Mouse (Mus musculus): ENCODE results near the gene Fkbpl. TPM values are rescaled to one million over a fixed set of nuclear protein-coding genes. Genes with fewer than 3 reads are reported as not detected.

Fkbpl gene
- polyA plus RNA-seq, 1 experiment from 2014 or later, result 15.3 TPM

- H3K27ac ChIP-seq (replicated peaks), result no peak overlapping the region
- no peaks in the 10 kb centered on the region for H3K27me3 ChIP-seq
- no peaks in the 10 kb centered on the region for H3K9me3 ChIP-seq
- no peak overlapping the region for H3K4me3 ChIP-seq
- H3K4me2 ChIP-seq (replicated peaks), result no peak overlapping the region
- H3K4me1 ChIP-seq, result peaks cover 27% of the 10 kb centered on the region
- peaks cover 45% of the 10 kb centered on the region for H3K36me3 ChIP-seq
- ATAC-seq (replicated peaks), result no peak
- WGBS, result 91% methylated on average over 8 of the region's 8 CpGs
- H3K9ac ChIP-seq (replicated peaks), result no peak overlapping the region
Observed at GRCm38 (mm10) chr17:34611050-34611449, 33.5 kb upstream of the Fkbpl start.

- Histone ChIP-seq H3K4me2 (replicated peaks) (no peak overlapping the region), H3K9ac (replicated peaks) (no peak overlapping the region), H3K36me3 (peaks cover 55% of the 10 kb centered on the region), H3K9me3 (no peaks in the 10 kb centered on the region), H3K27ac (replicated peaks) (no peak overlapping the region), H3K27me3 (no peaks in the 10 kb centered on the region), H3K4me3 (no peak overlapping the region), H3K4me1 (peaks cover 7% of the 10 kb centered on the region)
- no peak for ATAC-seq (replicated peaks)
- WGBS, result 90% methylated on average over 10 of the region's 11 CpGs
Observed at GRCm38 (mm10) chr17:34613054-34613645, 31.4 kb upstream of the Fkbpl start.

GRCm38 (mm10) chr17:34613830-34614229, 30.7 kb upstream of the Fkbpl start:
- Histone ChIP-seq H3K27ac (replicated peaks) (no peak overlapping the region), H3K9ac (replicated peaks) (no peak overlapping the region), H3K4me3 (no peak overlapping the region), H3K27me3 (no peaks in the 10 kb centered on the region), H3K36me3 (peaks cover 55% of the 10 kb centered on the region), H3K9me3 (no peaks in the 10 kb centered on the region), H3K4me2 (replicated peaks) (no peak overlapping the region), H3K4me1 (peaks cover under 1% of the 10 kb centered on the region)
- 0 out of 2 replicates have a peak, but pooled peaks have one; percentile 1 for ATAC-seq (replicated peaks)
- 88% methylated on average over 10 of the region's 10 CpGs for WGBS

- Histone ChIP-seq H3K27ac (replicated peaks) (no peak within 1 kb of the TSS), H3K4me3 (no peak within 1 kb of the TSS), H3K9ac (replicated peaks) (no peak within 1 kb of the TSS), H3K36me3 (peaks cover 56% of the 10 kb centered on the region), H3K4me2 (replicated peaks) (no peak within 1 kb of the TSS), H3K4me1 (no peaks in the 10 kb centered on the region), H3K27me3 (no peaks in the 10 kb centered on the region), H3K9me3 (no peaks in the 10 kb centered on the region)
- ATAC-seq (replicated peaks), result no peak
- WGBS, result 76% methylated on average over 6 of the region's 6 CpGs
Observed at GRCm38 (mm10) chr17:34615871-34616270, 28.7 kb upstream of the Fkbpl start, which contains the start of gene Egfl8. Egfl8 (minus strand) TSS chr17:34615971.

GRCm38 (mm10) chr17:34618999-34619398, 25.6 kb upstream of the Fkbpl start:
- Histone ChIP-seq H3K4me1 (no peaks in the 10 kb centered on the region), H3K9me3 (no peaks in the 10 kb centered on the region), H3K4me3 (no peak overlapping the region), H3K36me3 (peaks cover 44% of the 10 kb centered on the region), H3K27me3 (no peaks in the 10 kb centered on the region), H3K27ac (replicated peaks) (no peak overlapping the region), H3K4me2 (replicated peaks) (no peak overlapping the region), H3K9ac (replicated peaks) (no peak overlapping the region)
- no peak for ATAC-seq (replicated peaks)
- WGBS, result 10% methylated on average over 6 of the region's 6 CpGs

GRCm38 (mm10) chr17:34621006-34621405, 23.6 kb upstream of the Fkbpl start:
- Histone ChIP-seq H3K27ac (replicated peaks) (no peak overlapping the region), H3K4me2 (replicated peaks) (no peak overlapping the region), H3K4me3 (no peak overlapping the region), H3K9me3 (no peaks in the 10 kb centered on the region), H3K9ac (replicated peaks) (no peak overlapping the region), H3K27me3 (no peaks in the 10 kb centered on the region), H3K36me3 (peaks cover 35% of the 10 kb centered on the region), H3K4me1 (peaks cover 4% of the 10 kb centered on the region)
- no peak for ATAC-seq (replicated peaks)
- WGBS, result over 99% methylated on average over 8 of the region's 8 CpGs

- ATAC-seq (replicated peaks), result no peak
- peaks cover 24% of the 10 kb centered on the region for H3K36me3 ChIP-seq
- no peak overlapping the region for H3K4me3 ChIP-seq
- H3K9me3 ChIP-seq, result no peaks in the 10 kb centered on the region
- 87% methylated on average over 9 of the region's 9 CpGs for WGBS
- no peaks in the 10 kb centered on the region for H3K27me3 ChIP-seq
- H3K4me2 ChIP-seq (replicated peaks), result no peak overlapping the region
- no peak overlapping the region for H3K9ac ChIP-seq (replicated peaks)
- peaks cover 18% of the 10 kb centered on the region for H3K4me1 ChIP-seq
- H3K27ac ChIP-seq (replicated peaks), result no peak overlapping the region
Observed at GRCm38 (mm10) chr17:34623161-34623560, 21.4 kb upstream of the Fkbpl start.

- Histone ChIP-seq H3K4me3 (no peak overlapping the region), H3K4me1 (peaks cover 37% of the 10 kb centered on the region), H3K9ac (replicated peaks) (no peak overlapping the region), H3K27ac (replicated peaks) (no peak overlapping the region), H3K9me3 (no peaks in the 10 kb centered on the region), H3K27me3 (peaks cover under 1% of the 10 kb centered on the region; the same call in 1 of the 2 replicates), H3K4me2 (replicated peaks) (no peak overlapping the region), H3K36me3 (peaks cover 23% of the 10 kb centered on the region)
- no peak for ATAC-seq (replicated peaks)
- WGBS, result 98% methylated on average over 3 of the region's 3 CpGs
Observed at GRCm38 (mm10) chr17:34624981-34625380, 19.6 kb upstream of the Fkbpl start.

- peaks cover 16% of the 10 kb centered on the region for H3K36me3 ChIP-seq
- H3K4me3 ChIP-seq, result peak overlapping the region; percentile 69
- peaks cover 8% of the 10 kb centered on the region; the same call in 1 of the 2 replicates for H3K27me3 ChIP-seq
- H3K9me3 ChIP-seq, result no peaks in the 10 kb centered on the region
- H3K9ac ChIP-seq (replicated peaks), result peak overlapping the region; percentile 71
- peak overlapping the region; percentile 87 for H3K27ac ChIP-seq (replicated peaks)
- 49% methylated on average over 16 of the region's 16 CpGs for WGBS
- peak overlapping the region; percentile 96 for H3K4me2 ChIP-seq (replicated peaks)
- ATAC-seq (replicated peaks), result no peak
- H3K4me1 ChIP-seq, result peaks cover 49% of the 10 kb centered on the region
Observed at GRCm38 (mm10) chr17:34626062-34626772, 18.3 kb upstream of the Fkbpl start.

GRCm38 (mm10) chr17:34626773-34627092, 17.8 kb upstream of the Fkbpl start:
- H3K9ac ChIP-seq (replicated peaks), result peak overlapping the region; percentile 71
- H3K4me1 ChIP-seq, result peaks cover 54% of the 10 kb centered on the region
- peaks cover 14% of the 10 kb centered on the region for H3K36me3 ChIP-seq
- WGBS, result under 1% methylated on average over 18 of the region's 18 CpGs
- H3K4me3 ChIP-seq, result peak overlapping the region; percentile 69
- H3K27me3 ChIP-seq, result peaks cover 13% of the 10 kb centered on the region
- H3K27ac ChIP-seq (replicated peaks), result peak overlapping the region; percentile 87
- no peaks in the 10 kb centered on the region for H3K9me3 ChIP-seq
- ATAC-seq (replicated peaks), result peak; percentile 15
- H3K4me2 ChIP-seq (replicated peaks), result peak overlapping the region; percentile 96

GRCm38 (mm10) chr17:34627093-34627942, 17.2 kb upstream of the Fkbpl start:
- Histone ChIP-seq H3K27me3 (peaks cover 17% of the 10 kb centered on the region), H3K4me3 (peak overlapping the region; percentile 69), H3K9ac (replicated peaks) (peak overlapping the region; percentile 71), H3K27ac (replicated peaks) (peak overlapping the region; percentile 87), H3K4me2 (replicated peaks) (peak overlapping the region; percentile 96), H3K4me1 (peaks cover 60% of the 10 kb centered on the region), H3K9me3 (no peaks in the 10 kb centered on the region), H3K36me3 (peaks cover 8% of the 10 kb centered on the region)
- peak; percentile 70 for ATAC-seq (replicated peaks)
- under 1% methylated on average over 45 of the region's 45 CpGs for WGBS

All from forebrain, embryonic 15.5 days (tissue).